Mouse (Mus musculus) forelimb bud, embryonic 11.5 days (tissue): ENCODE results near the gene Rreb1.
"Not testable (repeated sequence)": the region's sequence is repeated elsewhere in the genome, so short reads cannot be mapped to it uniquely, and the experiment has no call there.

Experiments
- DNase-seq: peaks from one replicate; pipeline ENCODE4 v3.0.0-alpha.2; 2012; ENCODE audit warnings: low read depth, low spot score

Rreb1 gene

GRCm38 (mm10) chr13:37826994-37827262, 48.7 kb downstream of the Rreb1 start:
- DNase-seq: no peak

GRCm38 (mm10) chr13:37827263-37827995, 49.2 kb downstream of the Rreb1 start:
- DNase-seq: peak; percentile 49

GRCm38 (mm10) chr13:37827996-37828579, 49.9 kb downstream of the Rreb1 start:
- DNase-seq: no peak

GRCm38 (mm10) chr13:37828928-37829327, 50.7 kb downstream of the Rreb1 start:
- DNase-seq: no peak

GRCm38 (mm10) chr13:37830256-37830655, 52.1 kb downstream of the Rreb1 start:
- DNase-seq: no peak

GRCm38 (mm10) chr13:37830874-37831311, 52.7 kb downstream of the Rreb1 start:
- DNase-seq: no peak

- no peak for DNase-seq
Measured at GRCm38 (mm10) chr13:37832481-37832880, 54.3 kb downstream of the Rreb1 start.

- DNase-seq: no peak
Measured at GRCm38 (mm10) chr13:37833500-37833899, 55.3 kb downstream of the Rreb1 start.

GRCm38 (mm10) chr13:37835296-37835695, 57.1 kb downstream of the Rreb1 start:
- DNase-seq: no peak

GRCm38 (mm10) chr13:37835811-37836210, 57.6 kb downstream of the Rreb1 start:
- not testable (repeated sequence) for DNase-seq

- no peak for DNase-seq
Measured at GRCm38 (mm10) chr13:37837372-37837771, 59.2 kb downstream of the Rreb1 start.

- DNase-seq: no peak
Measured at GRCm38 (mm10) chr13:37838260-37839183, 60.3 kb downstream of the Rreb1 start.

GRCm38 (mm10) chr13:37843241-37843640, 65.0 kb downstream of the Rreb1 start:
- no peak for DNase-seq

- no peak for DNase-seq
Measured at GRCm38 (mm10) chr13:37843844-37844243, 65.6 kb downstream of the Rreb1 start.

- no peak for DNase-seq
Measured at GRCm38 (mm10) chr13:37845156-37845555, 67.0 kb downstream of the Rreb1 start.

- no peak for DNase-seq
Measured at GRCm38 (mm10) chr13:37845641-37846040, 67.4 kb downstream of the Rreb1 start.

- no peak for DNase-seq
Measured at GRCm38 (mm10) chr13:37846507-37846906, 68.3 kb downstream of the Rreb1 start.

- DNase-seq: no peak
Measured at GRCm38 (mm10) chr13:37846962-37847570, 68.9 kb downstream of the Rreb1 start.

GRCm38 (mm10) chr13:37847601-37848358, 69.6 kb downstream of the Rreb1 start:
- DNase-seq: no peak

- DNase-seq: no peak
Measured at GRCm38 (mm10) chr13:37848438-37848837, 70.2 kb downstream of the Rreb1 start.

GRCm38 (mm10) chr13:37851617-37852016, 73.4 kb downstream of the Rreb1 start:
- no peak for DNase-seq
